ENCODE assay signal across 18 mouse cellular contexts in the genomic region with DNA sequence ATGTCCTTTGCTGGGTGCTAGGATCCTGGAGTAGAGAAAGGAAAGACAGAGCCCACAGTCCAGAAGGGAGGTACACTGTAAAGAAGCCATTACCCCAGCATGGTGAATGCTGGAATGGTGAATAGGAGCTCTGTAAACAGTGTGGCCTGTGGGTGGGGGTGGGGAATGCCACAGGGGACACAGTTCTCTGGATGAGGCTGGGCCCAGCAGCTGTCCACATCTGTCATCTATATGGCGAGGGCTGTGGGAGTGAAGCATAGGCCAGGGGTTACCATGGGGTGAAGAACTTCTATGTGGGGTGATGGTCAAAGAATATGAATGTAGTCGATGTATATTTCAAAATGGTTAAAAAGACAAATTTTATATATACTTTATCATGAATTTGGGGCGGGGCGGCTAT.
"Had no signal": no experiment of that assay in that cellular context is flagged by ENCODE, and none has a peak within 500 bp of the region (broad histone marks: within the 10 kb centered on the region; RNA-seq: fewer than 3 reads in every experiment).

No protein-coding gene starts in this region.

- H3K4me3 ChIP-seq: lung, embryonic 15.5 days; midbrain, embryonic 13.5 days; midbrain, embryonic 15.5 days; neural tube, embryonic 13.5 days; neural tube, embryonic 15.5 days had no signal

- H3K9ac ChIP-seq: liver, embryonic 14.5 days; lung, embryonic 15.5 days; midbrain, embryonic 13.5 days; midbrain, embryonic 15.5 days; neural tube, embryonic 13.5 days; neural tube, embryonic 15.5 days had no signal

- H3K36me3 ChIP-seq: midbrain, embryonic 15.5 days had no signal

- H3K4me1 ChIP-seq: midbrain, embryonic 15.5 days had no signal

- H3K27ac ChIP-seq: liver, embryonic 14.5 days; lung, embryonic 15.5 days; midbrain, embryonic 13.5 days; midbrain, embryonic 15.5 days; neural tube, embryonic 13.5 days; neural tube, embryonic 15.5 days had no signal

- H3K9me3 ChIP-seq: lung, embryonic 15.5 days; megakaryocyte, embryonic 14.5 days; midbrain, embryonic 13.5 days; midbrain, embryonic 15.5 days; neural tube, embryonic 13.5 days; neural tube, embryonic 15.5 days had no signal

- H3K4me2 ChIP-seq: lung, embryonic 15.5 days; midbrain, embryonic 11.5 days; midbrain, embryonic 13.5 days; midbrain, embryonic 15.5 days; neural tube, embryonic 13.5 days; neural tube, embryonic 15.5 days had no signal

- H3K27me3 ChIP-seq: lung, embryonic 15.5 days; megakaryocyte, embryonic 14.5 days; midbrain, embryonic 13.5 days; midbrain, embryonic 15.5 days; neural tube, embryonic 13.5 days; neural tube, embryonic 15.5 days had no signal

- ATAC-seq: midbrain, embryonic 13.5 days; midbrain, embryonic 15.5 days had no signal

- DNase-seq: lung, adult 18-20 months; lung, postnatal 4 days; retina, postnatal 1 day; right cerebral cortex, adult 18-20 months; right cerebral cortex, postnatal 25 days; right cerebral cortex, postnatal 4 days; spleen, adult 18-20 months; thymus, adult 18-20 months; thymus, postnatal 14 days; thymus, postnatal 36 days had no signal
